Mouse (Mus musculus) forebrain, embryonic 15.5 days (tissue): ENCODE measurements around the gene Sec14l5. TPM values are rescaled to one million over a fixed set of nuclear protein-coding genes. Genes with fewer than 3 reads are reported as not detected.

Source experiments
- ATAC-seq: fragments of 200-750 bp; cut with Nextera tagmentation; replicated peaks from 2 replicates; pipeline ENCODE4 v1.8.0; 2017; ENCODE audit warnings: mild to moderate bottlenecking, moderate TSS enrichment, moderate library complexity
- H3K27ac ChIP-seq: fragments of 300-500 bp; sonication (generic); replicated peaks from 2 replicates; pipeline ENCODE4 v1.5.1; 2015; ENCODE audit warnings: mild to moderate bottlenecking, inconsistent platforms
- H3K27me3 ChIP-seq: fragments of 300-500 bp; sonication (generic); 2 replicates; pipeline ENCODE4 v1.6.1; 2015; ENCODE audit warnings: inconsistent platforms
- H3K36me3 ChIP-seq: fragments of 300-500 bp; sonication (generic); 2 replicates; pipeline ENCODE4 v1.6.1; 2015; ENCODE audit warnings: mild to moderate bottlenecking, inconsistent platforms
- H3K4me1 ChIP-seq: fragments of 300-500 bp; sonication (generic); 2 replicates; pipeline ENCODE4 v1.6.1; 2015; ENCODE audit warnings: inconsistent platforms
- H3K4me2 ChIP-seq: fragments of 300-500 bp; sonication (generic); replicated peaks from 2 replicates; pipeline ENCODE4 v1.6.1; 2015; ENCODE audit warnings: mild to moderate bottlenecking, inconsistent platforms
- H3K4me3 ChIP-seq: fragments of 300-500 bp; sonication (generic); 2 replicates; pipeline ENCODE4 v1.5.1; 2015; ENCODE audit warnings: mild to moderate bottlenecking, inconsistent platforms
- H3K9ac ChIP-seq: fragments of 300-500 bp; sonication (generic); replicated peaks from 2 replicates; pipeline ENCODE4 v1.6.1; 2015; ENCODE audit warnings: mild to moderate bottlenecking, inconsistent platforms
- H3K9me3 ChIP-seq: fragments of 300-500 bp; sonication (generic); 2 replicates; pipeline ENCODE4 v1.6.1; 2016; ENCODE audit warnings: inconsistent platforms
- WGBS: fragments of 180-500 bp; shearing (Covaris S2); methylation state at CpG from one replicate; pipeline ENCODE4 v1.1.7; 2015; ENCODE audit warnings: mixed read lengths; 5-methylcytosine and 5-hydroxymethylcytosine counted together
- polyA plus RNA-seq: library from polyadenylated mRNA; unstranded; fragments of >200 nt; fragmentation: Nextera tagmentation; extraction: Ambion mirVana; gene quantifications from 2 replicates; pipeline ENCODE4 v1.2.1, GENCODE M21; 2015

Gene Sec14l5
- polyA plus RNA-seq: 0.06 and 0.11 TPM in 2 replicates

DNA sequence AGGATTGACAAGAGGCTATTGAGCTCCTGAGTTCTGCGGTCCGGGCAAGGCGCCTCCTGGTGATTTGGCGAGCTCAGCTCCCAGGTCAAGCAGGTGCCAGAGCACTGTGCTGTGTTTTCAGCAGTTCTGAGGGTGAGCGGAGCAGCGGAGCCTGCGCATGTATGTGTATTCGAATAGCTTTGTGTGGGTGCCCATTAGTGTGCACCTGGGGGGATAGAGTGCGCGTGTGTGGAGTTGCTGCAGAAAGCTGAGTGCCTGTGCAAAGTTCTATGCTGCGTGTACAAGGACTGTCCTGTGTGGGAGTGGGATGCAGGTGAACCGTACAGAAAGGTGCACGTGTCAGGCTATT is at the start of gene Sec14l5:
Sec14l5 (plus strand) TSS at position 73 of the 349 bp plus-strand sequence.
- Histone ChIP-seq H3K27ac (no peak within 1 kb of the TSS), H3K9ac (peak within 1 kb of the TSS; percentile 33), H3K4me1 (peaks cover 16% of the 10 kb centered on the region), H3K36me3 (no peaks in the 10 kb centered on the region), H3K4me2 (peak within 1 kb of the TSS; percentile 72), H3K27me3 (0 out of 2 replicates have a peak, but pooled peaks cover 9% of the 10 kb centered on the region), H3K4me3 (peak within 1 kb of the TSS; percentile 39), H3K9me3 (no peaks in the 10 kb centered on the region)
- 10% methylated on average over 13 of the region's 13 CpGs for WGBS
- ATAC-seq: no peak; the same call in 1 of the 2 replicates

GRCm38 (mm10) chr16:5101000-5101399 is 45.9 kb upstream of the Sec14l5 start:
- no peak for ATAC-seq
- Histone ChIP-seq H3K9me3 (no peaks in the 10 kb centered on the region), H3K36me3 (no peaks in the 10 kb centered on the region), H3K4me2 (no peak overlapping the region), H3K27me3 (no peaks in the 10 kb centered on the region), H3K9ac (no peak overlapping the region), H3K4me3 (no peak overlapping the region), H3K4me1 (no peaks in the 10 kb centered on the region), H3K27ac (no peak overlapping the region)
- WGBS: 69% methylated on average over 6 of the region's 6 CpGs

DNA sequence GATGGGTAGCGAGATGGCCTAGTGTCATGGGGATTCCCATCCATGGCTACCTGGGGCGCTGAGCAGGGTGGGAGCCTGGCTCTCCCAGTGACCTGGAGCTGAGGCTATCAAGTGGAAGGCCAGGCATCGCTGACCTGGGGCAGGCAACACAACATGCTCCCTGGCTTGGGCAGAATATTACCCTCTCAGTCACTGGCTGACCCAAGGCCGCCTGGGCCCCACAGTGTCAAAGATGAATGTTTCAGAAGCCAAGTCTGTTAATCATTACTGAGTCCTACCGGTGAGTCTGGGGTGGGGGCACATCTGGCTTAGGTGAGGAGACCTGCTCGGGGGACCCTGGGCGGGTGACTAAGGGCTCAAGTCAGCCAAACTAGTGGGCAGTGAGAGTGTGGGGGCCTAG is 37.0 kb upstream of the Sec14l5 start:
- Histone ChIP-seq H3K27ac (no peak overlapping the region), H3K9me3 (no peaks in the 10 kb centered on the region), H3K4me1 (peaks cover 11% of the 10 kb centered on the region; the same call in 1 of the 2 replicates), H3K27me3 (no peaks in the 10 kb centered on the region), H3K4me3 (no peak overlapping the region), H3K36me3 (no peaks in the 10 kb centered on the region), H3K4me2 (no peak overlapping the region), H3K9ac (no peak overlapping the region)
- WGBS: 94% methylated on average over 7 of the region's 7 CpGs
- no peak for ATAC-seq

DNA sequence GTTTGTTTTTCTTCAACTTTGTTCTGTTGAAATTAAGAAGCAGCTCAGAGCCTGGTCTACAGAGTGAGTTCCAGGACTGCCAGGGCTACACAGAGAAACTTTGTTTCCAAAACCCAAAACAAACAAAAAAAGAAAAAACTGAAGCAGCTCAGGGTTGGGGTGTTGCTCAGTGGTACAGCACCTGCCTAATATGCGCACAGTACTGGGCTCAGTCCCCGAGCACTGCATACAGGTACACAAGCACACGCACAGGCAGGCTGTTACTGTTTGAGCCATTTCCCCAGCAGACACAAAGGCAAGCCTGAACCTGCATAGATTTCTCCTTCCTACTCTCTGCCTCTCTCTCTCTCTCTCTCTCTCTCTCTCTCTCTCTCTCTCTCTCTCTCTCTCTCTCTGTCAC is 35.9 kb upstream of the Sec14l5 start:
- no peak overlapping the region for H3K4me3 ChIP-seq
- H3K27me3 ChIP-seq: no peaks in the 10 kb centered on the region
- no peak overlapping the region for H3K27ac ChIP-seq
- no peak overlapping the region for H3K9ac ChIP-seq
- ATAC-seq: no peak
- H3K9me3 ChIP-seq: no peaks in the 10 kb centered on the region
- H3K4me1 ChIP-seq: peaks cover 11% of the 10 kb centered on the region; the same call in 1 of the 2 replicates
- H3K4me2 ChIP-seq: no peak overlapping the region
- WGBS: 86% methylated on average over 3 of the region's 3 CpGs
- no peaks in the 10 kb centered on the region for H3K36me3 ChIP-seq

GRCm38 (mm10) chr16:5113002-5113550 is 33.8 kb upstream of the Sec14l5 start:
- Histone ChIP-seq H3K36me3 (no peaks in the 10 kb centered on the region), H3K9me3 (no peaks in the 10 kb centered on the region), H3K27me3 (no peaks in the 10 kb centered on the region), H3K9ac (no peak overlapping the region), H3K27ac (no peak overlapping the region), H3K4me2 (no peak overlapping the region), H3K4me3 (no peak overlapping the region), H3K4me1 (peaks cover 11% of the 10 kb centered on the region; the same call in 1 of the 2 replicates)
- no peak for ATAC-seq
- 41% methylated on average over 4 of the region's 4 CpGs for WGBS

DNA sequence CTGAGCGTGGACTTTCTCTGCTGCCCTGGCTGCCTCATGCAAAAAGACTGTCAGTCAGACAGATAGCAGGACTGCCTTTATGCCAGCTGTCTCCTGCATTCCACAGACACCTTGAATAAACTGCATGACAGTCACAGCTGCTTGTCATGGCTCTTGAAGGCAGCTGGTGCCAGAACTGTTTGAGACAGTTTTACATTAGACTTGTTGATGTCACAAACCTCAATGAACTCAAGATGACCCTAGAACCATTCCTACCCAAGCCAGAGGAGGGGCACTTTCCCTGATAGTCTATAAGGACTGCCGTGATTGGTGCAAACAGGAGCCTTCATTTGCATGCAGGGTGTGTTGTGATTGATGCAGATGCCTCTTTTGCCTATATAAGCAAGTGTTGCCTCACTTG is 33.3 kb upstream of the Sec14l5 start:
- 56% methylated on average over 2 of the region's 2 CpGs for WGBS
- Histone ChIP-seq H3K4me1 (peaks cover 11% of the 10 kb centered on the region; the same call in 1 of the 2 replicates), H3K9me3 (no peaks in the 10 kb centered on the region), H3K27ac (no peak overlapping the region), H3K36me3 (no peaks in the 10 kb centered on the region), H3K9ac (no peak overlapping the region), H3K27me3 (no peaks in the 10 kb centered on the region), H3K4me2 (no peak overlapping the region), H3K4me3 (no peak overlapping the region)
- ATAC-seq: no peak

- Histone ChIP-seq H3K4me2 (no peak overlapping the region), H3K27ac (no peak overlapping the region), H3K4me3 (no peak overlapping the region), H3K9me3 (no peaks in the 10 kb centered on the region), H3K4me1 (no peaks in the 10 kb centered on the region), H3K9ac (no peak overlapping the region), H3K36me3 (no peaks in the 10 kb centered on the region), H3K27me3 (no peaks in the 10 kb centered on the region)
- no peak for ATAC-seq
- 76% methylated on average over 4 of the region's 4 CpGs for WGBS
Observed at GRCm38 (mm10) chr16:5119385-5119784, 27.5 kb upstream of the Sec14l5 start.

- ATAC-seq: no peak
- H3K4me2 ChIP-seq: no peak overlapping the region
- no peak overlapping the region for H3K4me3 ChIP-seq
Observed at GRCm38 (mm10) chr16:5119845-5120244, 27.1 kb upstream of the Sec14l5 start.

GRCm38 (mm10) chr16:5123476-5123875 is 23.4 kb upstream of the Sec14l5 start:
- Histone ChIP-seq H3K9me3 (no peaks in the 10 kb centered on the region), H3K9ac (no peak overlapping the region), H3K36me3 (no peaks in the 10 kb centered on the region), H3K27me3 (no peaks in the 10 kb centered on the region), H3K4me3 (no peak overlapping the region), H3K27ac (no peak overlapping the region), H3K4me1 (no peaks in the 10 kb centered on the region), H3K4me2 (no peak overlapping the region)
- no peak for ATAC-seq
- WGBS: 86% methylated on average over 6 of the region's 6 CpGs

More at GRCm38 (mm10) chr16:5119845-5120244, 27.1 kb upstream of the Sec14l5 start:
- Histone ChIP-seq H3K27ac (no peak overlapping the region), H3K9me3 (no peaks in the 10 kb centered on the region), H3K36me3 (no peaks in the 10 kb centered on the region), H3K9ac (no peak overlapping the region), H3K27me3 (no peaks in the 10 kb centered on the region), H3K4me1 (no peaks in the 10 kb centered on the region)
- WGBS: 80% methylated on average over 4 of the region's 4 CpGs

DNA sequence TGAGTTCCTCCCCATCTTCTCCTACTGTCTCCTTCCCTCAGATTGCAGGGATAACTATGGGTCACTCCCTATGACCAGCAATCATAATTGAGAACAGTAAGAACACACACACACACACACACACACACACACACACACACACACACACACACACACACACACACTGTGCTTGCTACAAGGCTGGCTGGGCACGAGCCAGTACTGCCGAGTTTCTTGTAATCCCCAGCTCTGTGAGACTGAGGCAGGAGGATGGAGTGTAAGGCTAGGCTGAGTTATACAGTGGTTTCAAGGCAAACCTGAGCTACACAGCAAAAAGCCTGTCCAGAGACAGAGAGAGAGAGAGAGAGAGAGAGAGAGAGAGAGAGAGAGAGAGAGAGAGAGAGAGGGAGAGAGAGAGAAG is 16.7 kb upstream of the Sec14l5 start:
- 51% methylated on average over 2 of the region's 2 CpGs for WGBS
- H3K4me1 ChIP-seq: peaks cover 11% of the 10 kb centered on the region
- H3K36me3 ChIP-seq: no peaks in the 10 kb centered on the region
- H3K9me3 ChIP-seq: no peaks in the 10 kb centered on the region
- peaks cover 56% of the 10 kb centered on the region for H3K27me3 ChIP-seq
- H3K4me3 ChIP-seq: no peak overlapping the region
- no peak overlapping the region for H3K27ac ChIP-seq
- H3K9ac ChIP-seq: no peak overlapping the region
- no peak overlapping the region for H3K4me2 ChIP-seq
- ATAC-seq: no peak

DNA sequence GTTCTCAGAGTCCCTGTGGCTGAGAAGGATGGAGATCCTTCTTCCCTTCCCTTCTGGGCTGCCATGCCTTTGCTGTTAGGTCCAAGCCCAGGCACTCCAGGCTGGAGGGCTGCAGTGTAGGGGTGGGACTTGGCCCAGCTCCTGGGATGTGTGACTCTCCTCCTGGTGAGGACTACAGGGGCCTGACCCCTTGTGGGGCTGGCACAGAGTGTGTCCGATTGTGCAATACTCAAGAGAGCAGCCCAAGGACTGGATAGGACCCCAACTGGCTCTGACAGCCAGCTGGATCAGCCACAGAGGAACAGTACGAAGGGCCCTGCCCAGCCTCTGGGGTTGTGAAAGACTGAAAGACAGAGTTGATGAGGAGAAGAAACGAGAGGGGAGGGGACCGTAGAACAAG is 16.1 kb upstream of the Sec14l5 start:
- Histone ChIP-seq H3K4me1 (peaks cover 11% of the 10 kb centered on the region), H3K9me3 (no peaks in the 10 kb centered on the region), H3K4me2 (no peak overlapping the region), H3K27ac (no peak overlapping the region), H3K27me3 (peaks cover 56% of the 10 kb centered on the region), H3K36me3 (no peaks in the 10 kb centered on the region), H3K9ac (no peak overlapping the region), H3K4me3 (no peak overlapping the region)
- 9% methylated on average over 4 of the region's 4 CpGs for WGBS
- no peak for ATAC-seq

- Histone ChIP-seq H3K4me3 (no peak overlapping the region), H3K27me3 (peaks cover 56% of the 10 kb centered on the region), H3K27ac (no peak overlapping the region), H3K36me3 (no peaks in the 10 kb centered on the region), H3K4me2 (no peak overlapping the region), H3K4me1 (peaks cover 11% of the 10 kb centered on the region), H3K9me3 (no peaks in the 10 kb centered on the region), H3K9ac (no peak overlapping the region)
- 2% methylated on average over 25 of the region's 25 CpGs for WGBS
- ATAC-seq: no peak
Observed at GRCm38 (mm10) chr16:5131251-5131922, 15.5 kb upstream of the Sec14l5 start.

DNA sequence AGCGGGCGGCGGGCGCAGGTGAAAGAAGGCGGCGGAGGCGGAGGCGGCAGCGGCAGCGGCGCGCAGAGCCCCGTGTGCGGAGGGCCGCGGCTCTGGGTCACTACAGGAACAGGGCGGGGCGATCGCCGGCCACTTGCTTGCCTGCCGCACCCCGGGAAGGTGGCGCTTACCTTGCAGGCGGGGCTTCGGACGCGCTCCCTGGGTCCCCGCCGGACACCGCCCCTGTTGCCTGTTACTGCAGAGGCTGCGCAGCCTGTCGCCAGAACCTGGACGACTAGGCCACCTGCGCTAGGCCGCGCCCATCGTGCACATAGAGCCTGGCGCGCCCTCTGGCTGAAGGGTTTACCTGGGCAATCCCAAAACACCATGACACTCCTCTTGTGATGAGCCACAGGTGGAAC is 14.5 kb upstream of the Sec14l5 start, which contains the start of gene Ppl:
Ppl (minus strand) TSS at position 21 of the 401 bp plus-strand sequence.
- ATAC-seq: no peak
- 1% methylated on average over 39 of the region's 39 CpGs for WGBS
- Histone ChIP-seq H3K27ac (no peak within 1 kb of the TSS), H3K4me2 (peak within 1 kb of the TSS; percentile 41), H3K36me3 (no peaks in the 10 kb centered on the region), H3K9me3 (no peaks in the 10 kb centered on the region), H3K9ac (no peak within 1 kb of the TSS), H3K4me1 (peaks cover 11% of the 10 kb centered on the region), H3K4me3 (peak within 1 kb of the TSS; percentile 26), H3K27me3 (peaks cover 56% of the 10 kb centered on the region)
